Mouse (Mus musculus) heart, embryonic 15.5 days (tissue): Measurements from ENCODE around the gene Spdye4b. TPM values are rescaled to one million over a fixed set of nuclear protein-coding genes. Genes with fewer than 3 reads are reported as not detected.
A peak's percentile ranks its signal among the peaks of the same experiment; 100 is the strongest.

Source experiments
- ATAC-seq: fragments of 200-750 bp; cut with Nextera tagmentation; replicated peaks from 2 replicates; pipeline ENCODE4 v1.8.0; 2017; ENCODE audit warnings: low read depth, moderate TSS enrichment; ENCODE audit not compliant: insufficient number of reproducible peaks, insufficient read depth, low FRiP score
- H3K27ac ChIP-seq: fragments of 300-500 bp; sonication (generic); 2 replicates; pipeline ENCODE4 v1.5.1; 2015; ENCODE audit warnings: mild to moderate bottlenecking, inconsistent platforms
- H3K27me3 ChIP-seq: fragments of 300-500 bp; sonication (generic); 2 replicates; pipeline ENCODE4 v1.6.1; 2015; ENCODE audit warnings: inconsistent platforms
- H3K36me3 ChIP-seq: fragments of 300-500 bp; sonication (generic); 2 replicates; pipeline ENCODE4 v1.6.1; 2015; ENCODE audit warnings: mild to moderate bottlenecking, inconsistent platforms
- H3K4me1 ChIP-seq: fragments of 300-500 bp; sonication (generic); replicated peaks from 2 replicates; pipeline ENCODE4 v1.6.1; 2015; ENCODE audit warnings: inconsistent platforms
- H3K4me2 ChIP-seq: fragments of 300-500 bp; sonication (generic); 2 replicates; pipeline ENCODE4 v1.6.1; 2015; ENCODE audit warnings: inconsistent platforms, mild to moderate bottlenecking, moderate library complexity
- H3K4me3 ChIP-seq: fragments of 300-500 bp; sonication (generic); 2 replicates; pipeline ENCODE4 v1.5.1; 2015; ENCODE audit warnings: mild to moderate bottlenecking, inconsistent platforms
- H3K9ac ChIP-seq: fragments of 300-500 bp; sonication (generic); 2 replicates; pipeline ENCODE4 v1.6.1; 2015; ENCODE audit warnings: mild to moderate bottlenecking, inconsistent platforms
- H3K9me3 ChIP-seq: fragments of 300-500 bp; sonication (generic); replicated peaks from 2 replicates; pipeline ENCODE4 v1.6.1; 2016; ENCODE audit warnings: inconsistent platforms
- WGBS: fragments of 180-500 bp; shearing (Covaris S2); methylation state at CpG from one replicate; pipeline ENCODE4 v1.1.7; 2015; ENCODE audit warnings: mixed read lengths; 5-methylcytosine and 5-hydroxymethylcytosine counted together
- polyA plus RNA-seq: library from polyadenylated mRNA; unstranded; fragments of >200 nt; fragmentation: Nextera tagmentation; extraction: Ambion mirVana; gene quantifications from 2 replicates; pipeline ENCODE4 v1.2.1, GENCODE M21; 2015

Spdye4b gene
- polyA plus RNA-seq, 1 experiment from 2014 or later: not detected

DNA sequence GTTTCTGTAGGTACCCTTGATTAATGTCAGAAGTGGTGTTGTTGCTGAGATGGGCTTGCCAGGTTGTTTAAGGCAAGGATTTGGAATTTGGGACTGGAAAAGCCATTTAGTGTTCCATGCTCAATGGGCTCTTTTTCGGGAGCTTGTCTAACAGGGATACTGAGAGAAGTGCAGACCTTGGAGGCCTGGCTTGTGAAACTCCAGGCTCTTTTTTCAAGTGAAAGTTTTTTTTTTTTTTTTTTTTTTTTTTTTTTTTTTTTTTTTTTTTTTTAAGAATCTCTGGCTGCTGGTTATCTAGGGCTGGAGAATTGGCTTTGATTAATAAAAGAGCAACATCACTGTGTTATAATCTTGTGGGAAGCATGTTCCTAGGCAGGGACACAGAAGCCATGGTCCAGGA, 41.5 kb downstream of the Spdye4b start:
- Histone ChIP-seq H3K9ac (no peak overlapping the region), H3K9me3 (no peaks in the 10 kb centered on the region), H3K36me3 (no peaks in the 10 kb centered on the region), H3K4me1 (no peaks in the 10 kb centered on the region), H3K27ac (no peak overlapping the region), H3K4me3 (no peak overlapping the region), H3K4me2 (no peak overlapping the region), H3K27me3 (no peaks in the 10 kb centered on the region)
- 70% methylated on average over 1 of the region's 1 CpGs for WGBS
- no peak for ATAC-seq

DNA sequence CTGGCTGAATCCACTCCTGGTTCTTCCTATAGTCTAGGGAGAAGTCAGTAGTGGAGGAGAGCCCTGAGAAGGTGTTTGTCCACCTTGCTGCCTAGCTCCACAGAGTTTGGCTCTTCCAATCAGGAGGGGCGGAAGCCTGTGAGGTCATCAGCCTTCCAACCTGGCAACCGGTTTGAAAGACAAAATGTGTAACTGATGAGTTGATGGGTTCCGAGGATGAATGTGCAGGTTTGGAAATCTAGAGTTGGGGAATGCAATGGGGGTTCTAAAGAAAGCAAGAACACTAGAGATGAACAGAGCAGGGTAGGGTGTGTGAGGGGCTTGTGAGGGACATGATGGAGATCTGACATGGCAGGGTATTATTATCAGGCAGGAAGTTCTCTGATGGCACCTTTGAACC, 46.0 kb downstream of the Spdye4b start, which contains the start of gene Spdye4a:
TSS of gene Spdye4a (minus strand) at position 101 of the 400 bp plus-strand sequence.
- Histone ChIP-seq H3K4me1 (no peaks in the 10 kb centered on the region), H3K36me3 (no peaks in the 10 kb centered on the region), H3K4me2 (no peak within 1 kb of the TSS), H3K4me3 (no peak within 1 kb of the TSS), H3K9me3 (no peaks in the 10 kb centered on the region), H3K27ac (no peak within 1 kb of the TSS), H3K27me3 (no peaks in the 10 kb centered on the region), H3K9ac (no peak within 1 kb of the TSS)
- 78% methylated on average over 3 of the region's 3 CpGs for WGBS
- no peak for ATAC-seq

GRCm38 (mm10) chr5:143235028-143235693, 54.3 kb downstream of the Spdye4b start, which contains the start of gene Zfp12:
Zfp12 (plus strand) TSS chr5:143235163.
- ATAC-seq: peak; percentile 96
- peaks cover 6% of the 10 kb centered on the region for H3K36me3 ChIP-seq
- H3K27ac ChIP-seq: peak within 1 kb of the TSS; percentile 98
- H3K4me1 ChIP-seq: peaks cover 15% of the 10 kb centered on the region
- H3K9me3 ChIP-seq: no peaks in the 10 kb centered on the region
- H3K4me2 ChIP-seq: peak within 1 kb of the TSS; percentile 74
- peak within 1 kb of the TSS; percentile 94 for H3K9ac ChIP-seq
- WGBS: under 1% methylated on average over 58 of the region's 58 CpGs
- no peaks in the 10 kb centered on the region for H3K27me3 ChIP-seq
- peak within 1 kb of the TSS; percentile 89 for H3K4me3 ChIP-seq

- peak overlapping the region; percentile 89 for H3K4me3 ChIP-seq
- H3K27ac ChIP-seq: 0 out of 2 replicates have a peak overlapping the region, but pooled peaks have one; percentile 98
- H3K27me3 ChIP-seq: no peaks in the 10 kb centered on the region
- H3K9me3 ChIP-seq: no peaks in the 10 kb centered on the region
- peak overlapping the region; percentile 94 for H3K9ac ChIP-seq
- ATAC-seq: no peak
- peaks cover 15% of the 10 kb centered on the region for H3K36me3 ChIP-seq
- 40% methylated on average over 9 of the region's 9 CpGs for WGBS
- H3K4me1 ChIP-seq: peaks cover 15% of the 10 kb centered on the region
- H3K4me2 ChIP-seq: peak overlapping the region; percentile 74
Measured at GRCm38 (mm10) chr5:143236036-143236435, 55.2 kb downstream of the Spdye4b start.

- no peak overlapping the region for H3K4me2 ChIP-seq
- 94% methylated on average over 26 of the region's 26 CpGs for WGBS
- peaks cover 79% of the 10 kb centered on the region for H3K36me3 ChIP-seq
- H3K4me1 ChIP-seq: no peaks in the 10 kb centered on the region
- no peak for ATAC-seq
- no peaks in the 10 kb centered on the region for H3K9me3 ChIP-seq
- H3K4me3 ChIP-seq: no peak overlapping the region
- H3K27me3 ChIP-seq: no peaks in the 10 kb centered on the region
- no peak overlapping the region for H3K27ac ChIP-seq
- H3K9ac ChIP-seq: no peak overlapping the region
Measured at GRCm38 (mm10) chr5:143244926-143245325, 64.1 kb downstream of the Spdye4b start.

GRCm38 (mm10) chr5:143252039-143252438, 71.2 kb downstream of the Spdye4b start:
- H3K27ac ChIP-seq: no peak overlapping the region
- peaks cover 67% of the 10 kb centered on the region for H3K27me3 ChIP-seq
- H3K4me2 ChIP-seq: no peak overlapping the region
- no peak for ATAC-seq
- peaks cover 25% of the 10 kb centered on the region for H3K4me1 ChIP-seq
- no peak overlapping the region for H3K4me3 ChIP-seq
- H3K9me3 ChIP-seq: no peaks in the 10 kb centered on the region
- peaks cover 20% of the 10 kb centered on the region for H3K36me3 ChIP-seq
- 60% methylated on average over 6 of the region's 6 CpGs for WGBS
- no peak overlapping the region for H3K9ac ChIP-seq

GRCm38 (mm10) chr5:143252791-143253185, 72.0 kb downstream of the Spdye4b start:
- Histone ChIP-seq H3K4me1 (peaks cover 25% of the 10 kb centered on the region), H3K27me3 (peaks cover 74% of the 10 kb centered on the region), H3K27ac (no peak overlapping the region), H3K9me3 (no peaks in the 10 kb centered on the region), H3K36me3 (peaks cover 14% of the 10 kb centered on the region; the same call in 1 of the 2 replicates), H3K4me3 (peak overlapping the region; percentile 47), H3K9ac (no peak overlapping the region), H3K4me2 (peak overlapping the region; percentile 79; the same call in 1 of the 2 replicates)
- no peak for ATAC-seq
- WGBS: 32% methylated on average over 18 of the region's 18 CpGs

DNA sequence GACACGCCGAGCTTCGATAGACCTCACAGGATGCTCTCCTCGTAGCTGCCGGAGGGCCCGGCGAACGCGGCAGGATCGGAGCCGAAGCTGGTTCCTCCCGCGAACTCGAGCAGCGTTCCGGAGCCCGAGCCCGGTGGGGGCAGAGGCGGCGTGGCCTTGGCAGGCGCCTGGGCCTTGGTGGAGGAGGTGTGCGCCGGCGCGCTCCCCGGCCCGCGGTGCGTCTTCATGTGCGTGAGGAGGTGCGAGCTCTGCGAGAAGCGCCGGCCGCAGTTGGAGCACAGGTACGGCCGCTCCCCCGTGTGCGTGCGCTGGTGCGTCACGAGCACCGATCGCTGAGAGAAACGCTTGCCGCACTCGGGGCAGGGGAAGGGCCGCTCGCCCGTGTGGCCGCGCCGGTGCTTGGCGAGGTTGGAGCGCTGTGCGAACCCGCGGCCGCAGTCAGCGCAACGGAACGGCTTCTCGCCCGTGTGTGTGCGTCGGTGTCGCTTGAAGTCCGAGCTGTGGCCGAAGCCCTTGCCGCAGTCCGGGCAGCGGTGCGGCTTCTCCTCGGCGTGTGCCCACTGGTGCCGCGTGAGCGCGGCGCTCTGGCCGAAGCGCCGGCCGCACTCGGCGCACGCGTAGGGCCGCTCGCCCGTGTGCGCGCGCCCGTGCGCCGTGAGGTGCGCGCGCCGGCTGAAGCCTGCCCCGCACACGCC, 72.5 kb downstream of the Spdye4b start:
- Histone ChIP-seq H3K4me3 (peak overlapping the region; percentile 47), H3K4me2 (peak overlapping the region; percentile 79), H3K27me3 (peaks cover 79% of the 10 kb centered on the region), H3K36me3 (peaks cover 11% of the 10 kb centered on the region; the same call in 1 of the 2 replicates), H3K9ac (peak overlapping the region; percentile 15; the same call in 1 of the 2 replicates), H3K4me1 (peaks cover 25% of the 10 kb centered on the region), H3K9me3 (no peaks in the 10 kb centered on the region), H3K27ac (no peak overlapping the region)
- ATAC-seq: no peak
- WGBS: 7% methylated on average over 103 of the region's 103 CpGs

DNA sequence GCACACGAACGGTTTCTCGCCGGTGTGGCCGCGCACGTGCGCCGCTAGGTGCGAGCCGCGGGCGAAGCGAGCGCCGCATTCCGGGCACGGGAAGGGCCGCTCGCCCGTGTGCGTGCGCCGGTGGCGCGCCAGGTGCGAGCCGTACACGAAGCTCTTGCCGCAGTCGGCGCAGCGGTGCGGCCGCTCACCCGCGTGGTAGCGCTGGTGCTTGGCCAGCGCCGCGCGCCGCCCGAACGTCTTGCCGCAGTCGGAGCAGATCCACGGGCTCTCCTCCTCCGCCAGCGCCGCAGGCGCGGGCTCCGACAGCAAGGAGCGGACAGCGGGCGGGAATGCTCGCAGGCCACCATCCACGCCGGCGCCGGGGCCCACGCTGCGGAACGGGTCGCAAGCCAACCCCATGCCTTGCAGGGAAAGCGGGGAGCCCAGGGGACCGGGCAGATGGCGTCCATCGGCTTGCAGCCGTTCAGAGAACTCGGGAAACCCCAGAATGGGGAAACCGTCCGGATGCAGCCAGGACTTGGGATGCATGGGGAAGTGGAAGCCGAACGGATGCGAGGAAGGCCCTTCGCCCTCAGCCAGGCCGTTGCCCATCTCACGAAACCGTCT, 73.2 kb downstream of the Spdye4b start:
- Histone ChIP-seq H3K36me3 (peaks cover 11% of the 10 kb centered on the region; the same call in 1 of the 2 replicates), H3K27me3 (peaks cover 86% of the 10 kb centered on the region), H3K4me3 (peak overlapping the region; percentile 47), H3K9ac (peak overlapping the region; percentile 15; the same call in 1 of the 2 replicates), H3K27ac (no peak overlapping the region), H3K9me3 (no peaks in the 10 kb centered on the region), H3K4me1 (peaks cover 25% of the 10 kb centered on the region), H3K4me2 (peak overlapping the region; percentile 79)
- WGBS: 8% methylated on average over 74 of the region's 81 CpGs
- no peak for ATAC-seq
